Mouse (Mus musculus) liver, embryonic 16.5 days (tissue): ENCODE results near the gene Bicdl2. TPM values are rescaled to one million over a fixed set of nuclear protein-coding genes. Genes with fewer than 3 reads are reported as not detected.

Experiments used
- polyA plus RNA-seq: library from polyadenylated mRNA; unstranded; fragments of >200 nt; fragmentation: Nextera tagmentation; extraction: Ambion mirVana; gene quantifications from 2 replicates; pipeline ENCODE4 v1.2.1, GENCODE M21; 2015

Gene Bicdl2
- polyA plus RNA-seq, 1 experiment from 2014 or later, result 0.12 TPM

Other genes starting within 250 kb of the Bicdl2 start
- not detected in 2 replicates for gene Vmn2r117, start 180.8 kb upstream of the Bicdl2 start, polyA plus RNA-seq
- gene Zfp213, start 96.3 kb upstream of the Bicdl2 start, polyA plus RNA-seq, result 4.8 and 5.3 TPM in 2 replicates
- 1.3 and 1.6 TPM in 2 replicates for gene Zfp13, start 61.0 kb upstream of the Bicdl2 start, polyA plus RNA-seq
- not detected in 2 replicates for gene Zscan10, start 59.6 kb upstream of the Bicdl2 start, polyA plus RNA-seq
- gene Mmp25, start 15.2 kb upstream of the Bicdl2 start, polyA plus RNA-seq, result 0.42 and 0.50 TPM in 2 replicates
- 18.9 and 23.2 TPM in 2 replicates for gene Hcfc1r1, start 13.1 kb downstream of the Bicdl2 start, polyA plus RNA-seq
- 19.1 and 20.4 TPM in 2 replicates for gene Thoc6, start 13.4 kb downstream of the Bicdl2 start, polyA plus RNA-seq
- gene Tnfrsf12a, start 17.0 kb downstream of the Bicdl2 start, polyA plus RNA-seq, result 7.0 and 8.6 TPM in 2 replicates
- gene Cldn6, start 18.7 kb downstream of the Bicdl2 start, polyA plus RNA-seq, result 1.2 and 1.4 TPM in 2 replicates
- 0.18 TPM in 1 of 2 replicates, not detected in the other for gene Cldn9, start 23.5 kb downstream of the Bicdl2 start, polyA plus RNA-seq
- 0.04 and 0.14 TPM in 2 replicates for gene 1520401A03Rik, start 62.3 kb downstream of the Bicdl2 start, polyA plus RNA-seq
- gene Pkmyt1, start 65.8 kb downstream of the Bicdl2 start, polyA plus RNA-seq, result 24.9 and 26.0 TPM in 2 replicates
- gene Paqr4, start 80.4 kb downstream of the Bicdl2 start, polyA plus RNA-seq, result 7.5 and 7.6 TPM in 2 replicates
- gene Kremen2, start 85.3 kb downstream of the Bicdl2 start, polyA plus RNA-seq, result not detected in 2 replicates
- gene Flywch1, start 111.1 kb downstream of the Bicdl2 start, polyA plus RNA-seq, result 8.6 and 10.6 TPM in 2 replicates
- gene Flywch2, start 125.6 kb downstream of the Bicdl2 start, polyA plus RNA-seq, result 0.64 and 0.86 TPM in 2 replicates
- 150 and 172 TPM in 2 replicates for gene Srrm2, start 130.0 kb downstream of the Bicdl2 start, polyA plus RNA-seq
- 426 and 436 TPM in 2 replicates for gene Elob, start 168.6 kb downstream of the Bicdl2 start, polyA plus RNA-seq
- not detected in 2 replicates for gene Prss33, start 175.6 kb downstream of the Bicdl2 start, polyA plus RNA-seq
- not detected in 2 replicates for gene Prss32, start 183.3 kb downstream of the Bicdl2 start, polyA plus RNA-seq
- 0.06 TPM in 1 of 2 replicates, not detected in the other for gene Prss41, start 183.7 kb downstream of the Bicdl2 start, polyA plus RNA-seq
- gene Prss21, start 207.6 kb downstream of the Bicdl2 start, polyA plus RNA-seq, result not detected in 2 replicates
- not detected in 2 replicates for gene Dcpp1, start 220.4 kb downstream of the Bicdl2 start, polyA plus RNA-seq
- not detected in 2 replicates for gene Dcpp2, start 220.4 kb downstream of the Bicdl2 start, polyA plus RNA-seq